Mouse (Mus musculus) CD8-positive naive resting alpha-beta T cell, adult 57 days (primary cell): Measurements from ENCODE around the gene Abr. TPM values are rescaled to one million over a fixed set of nuclear protein-coding genes. Genes with fewer than 3 reads are reported as not detected.

Experiments used
- total RNA-seq: library from RNA; stranded (reverse); gene quantifications from one replicate; pipeline ENCODE4 v1.2.4, GENCODE M21; 2023

Gene Abr
- 52.7 TPM for total RNA-seq

GRCm38 (mm10) chr11:76622152-76622565, at the start of gene Abr:
Gene Abr (minus strand): TSS chr11:76622314.

GRCm38 (mm10) chr11:76406702-76407583, 215.2 kb downstream of the Abr start, which contains the start of gene Timm22:
Gene Timm22 (plus strand): TSS chr11:76406952.

DNA sequence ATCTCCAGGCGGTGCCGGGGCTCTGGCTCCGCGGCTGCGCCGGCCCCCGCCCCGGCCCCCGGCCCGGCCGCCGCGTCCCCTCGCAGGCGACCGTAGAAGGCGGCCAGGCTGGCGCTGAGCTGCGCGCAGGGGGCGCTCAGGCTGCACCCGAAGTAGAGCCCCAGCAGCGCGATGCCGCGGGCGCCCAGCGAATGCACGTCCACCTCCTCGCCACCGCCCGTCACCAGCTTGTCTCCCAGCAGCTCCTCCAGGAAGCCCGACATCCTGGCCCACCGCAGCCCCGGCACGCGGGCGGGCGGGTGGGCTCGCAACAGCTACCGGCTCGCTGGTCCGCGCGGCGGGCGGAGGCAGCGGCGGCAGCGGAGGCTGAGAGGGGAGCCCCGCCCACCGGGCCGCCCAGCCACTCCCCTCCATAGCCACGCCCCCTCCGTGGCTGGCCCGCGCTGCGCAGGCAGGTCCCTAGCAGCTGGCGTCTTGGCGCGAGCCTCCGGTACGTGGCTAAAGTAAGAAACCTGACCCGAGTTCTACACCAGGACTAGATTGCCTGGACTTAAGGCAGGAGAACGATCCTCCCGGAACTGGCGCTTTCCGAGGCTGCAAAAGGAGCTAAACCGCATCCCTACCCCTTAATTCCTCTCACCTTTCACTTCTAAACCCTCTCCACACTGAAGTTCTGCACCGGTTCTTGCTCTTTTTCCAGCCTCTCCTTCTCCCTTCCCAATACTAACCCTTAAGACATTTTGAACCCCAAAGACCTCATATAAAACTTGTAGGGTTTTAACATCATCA, 223.1 kb downstream of the Abr start, which contains the start of gene Nxn:
Gene Nxn (minus strand): TSS at position 343 of the 789 bp plus-strand sequence.

Other genes with a start within 250 kb of the Abr start
- 6.4 TPM for gene Nxn, start 223.2 kb downstream of the Abr start, total RNA-seq
- 13.6 TPM for gene Timm22, start 215.4 kb downstream of the Abr start, total RNA-seq
- gene Bhlha9, start 50.2 kb upstream of the Abr start, total RNA-seq, result not detected
- not detected for gene Trarg1, start 57.5 kb upstream of the Abr start, total RNA-seq
- gene Gosr1, start 141.3 kb upstream of the Abr start, total RNA-seq, result 43.7 TPM
- 4.2 TPM for gene Cpd, start 224.7 kb upstream of the Abr start, total RNA-seq